In genomic region chr5:76779094-76779615, GRCm38 (mm10) we compare ENCODE assay signal across 8 mouse cellular contexts.
A peak's percentile ranks its signal among the peaks of the same experiment; 100 is the strongest.
DNase-seq lines count a peak whose midpoint lies in the region; ATAC-seq lines count a peak whose summit lies in the region.

No protein-coding gene starts in this region.

- DNase-seq in heart, postnatal 14 days = no peak
- DNase-seq in gastrocnemius, adult 18-20 months (ENCODE audit: low spot score) = no peak
- DNase-seq in urinary bladder, postnatal 14 days (ENCODE audit: low spot score) = no peak

- 44% methylated on average over 14 of the region's 14 CpGs for WGBS in heart, embryonic 16.5 days
- WGBS in lung, embryonic 16.5 days = 51% methylated on average over 14 of the region's 14 CpGs
- 41% methylated on average over 14 of the region's 14 CpGs for WGBS in stomach, embryonic 16.5 days

- H3K9ac ChIP-seq in heart, embryonic 16.5 days (ENCODE audit: low read length) = no peak overlapping the region
- no peak overlapping the region for H3K9ac ChIP-seq in lung, embryonic 16.5 days (ENCODE audit: low read length)
- H3K9ac ChIP-seq in stomach, embryonic 16.5 days (ENCODE audit: low read length) = no peak overlapping the region

- H3K27ac ChIP-seq in heart, embryonic 16.5 days (ENCODE audit: low read length) = no peak overlapping the region
- no peak overlapping the region for H3K27ac ChIP-seq in lung, embryonic 16.5 days (ENCODE audit: low read length)
- no peak overlapping the region for H3K27ac ChIP-seq in stomach, embryonic 16.5 days (ENCODE audit: low read length)

- H3K4me1 ChIP-seq in heart, embryonic 16.5 days (ENCODE audit: control insufficient read depth, insufficient read depth, low read length) = no peaks in the 10 kb centered on the region
- H3K4me1 ChIP-seq in lung, embryonic 16.5 days (replicated peaks; ENCODE audit: control insufficient read depth, insufficient read depth, low read length) = no peaks in the 10 kb centered on the region
- no peaks in the 10 kb centered on the region for H3K4me1 ChIP-seq in stomach, embryonic 16.5 days (ENCODE audit: control insufficient read depth, insufficient read depth, low read length)

- no peaks in the 10 kb centered on the region for H3K36me3 ChIP-seq in heart, embryonic 16.5 days (ENCODE audit: control insufficient read depth, insufficient read depth)
- no peaks in the 10 kb centered on the region for H3K36me3 ChIP-seq in lung, embryonic 16.5 days (ENCODE audit: control insufficient read depth, insufficient read depth, low read length)
- no peaks in the 10 kb centered on the region for H3K36me3 ChIP-seq in stomach, embryonic 16.5 days (ENCODE audit: control insufficient read depth, insufficient read depth, low read length)

- H3K27me3 ChIP-seq in heart, embryonic 16.5 days (ENCODE audit: control insufficient read depth, insufficient read depth, low read length) = no peaks in the 10 kb centered on the region
- no peaks in the 10 kb centered on the region for H3K27me3 ChIP-seq in lung, embryonic 16.5 days (ENCODE audit: control insufficient read depth, insufficient read depth, low read depth, low read length)
- H3K27me3 ChIP-seq in stomach, embryonic 16.5 days (ENCODE audit: control insufficient read depth, insufficient read depth, low read length) = no peaks in the 10 kb centered on the region

- 0 out of 2 replicates have a peak, but pooled peaks have one; percentile 23 for ATAC-seq in heart, embryonic 16.5 days (replicated peaks; ENCODE audit: extremely low read depth, insufficient read depth, low FRiP score)
- peak; percentile 75 for ATAC-seq in erythroid progenitor cell, adult 5-6 weeks (replicated peaks; ENCODE audit: low FRiP score, poor library complexity, severe bottlenecking)
- no peak for ATAC-seq in lung, embryonic 16.5 days (ENCODE audit: low read depth)
- ATAC-seq in stomach, embryonic 16.5 days (ENCODE audit: insufficient read depth, low FRiP score) = no peak; the same call in 1 of the 2 replicates
- ATAC-seq in cerebellum, adult (ENCODE audit: insufficient number of reproducible peaks, low FRiP score, low TSS enrichment) = no peak

- H3K4me2 ChIP-seq in heart, embryonic 16.5 days (ENCODE audit: low read depth, low read length) = peak overlapping the region; percentile 22
- peak overlapping the region; percentile 9; the same call in 1 of the 2 replicates for H3K4me2 ChIP-seq in lung, embryonic 16.5 days (ENCODE audit: low read depth, low read length)
- H3K4me2 ChIP-seq in stomach, embryonic 16.5 days (ENCODE audit: low read depth, low read length) = peak overlapping the region; percentile 33

- no peaks in the 10 kb centered on the region for H3K9me3 ChIP-seq in heart, embryonic 16.5 days (replicated peaks; ENCODE audit: control insufficient read depth, low read length)
- no peaks in the 10 kb centered on the region for H3K9me3 ChIP-seq in lung, embryonic 16.5 days (ENCODE audit: control insufficient read depth, low read length)
- no peaks in the 10 kb centered on the region for H3K9me3 ChIP-seq in stomach, embryonic 16.5 days (replicated peaks; ENCODE audit: control insufficient read depth, low read length)

- intact Hi-C loops in heart, postnatal 14 days (cut with DNase I) = no loop called here

- H3K4me3 ChIP-seq in heart, embryonic 16.5 days (ENCODE audit: low read length) = peak overlapping the region; percentile 5; the same call in 1 of the 2 replicates
- no peak overlapping the region; the same call in 1 of the 2 replicates for H3K4me3 ChIP-seq in lung, embryonic 16.5 days (ENCODE audit: low read length)
- no peak overlapping the region for H3K4me3 ChIP-seq in stomach, embryonic 16.5 days (replicated peaks; ENCODE audit: low read length)

Comparison
In these comparisons a context has a peak if more than half of its experiments do, and no peak if none do; other contexts are left out.
1. ATAC-seq: peak in heart, embryonic 16.5 days (single experiment) and erythroid progenitor cell, adult 5-6 weeks (single experiment); none in lung, embryonic 16.5 days (single experiment), stomach, embryonic 16.5 days (single experiment) and cerebellum, adult (single experiment).
2. Peak in every context shown above with its lines, with median percentiles within 50 percentile points of each other: H3K4me2 ChIP-seq.